12 mouse cellular contexts compared by ENCODE assay signal in the genomic region with DNA sequence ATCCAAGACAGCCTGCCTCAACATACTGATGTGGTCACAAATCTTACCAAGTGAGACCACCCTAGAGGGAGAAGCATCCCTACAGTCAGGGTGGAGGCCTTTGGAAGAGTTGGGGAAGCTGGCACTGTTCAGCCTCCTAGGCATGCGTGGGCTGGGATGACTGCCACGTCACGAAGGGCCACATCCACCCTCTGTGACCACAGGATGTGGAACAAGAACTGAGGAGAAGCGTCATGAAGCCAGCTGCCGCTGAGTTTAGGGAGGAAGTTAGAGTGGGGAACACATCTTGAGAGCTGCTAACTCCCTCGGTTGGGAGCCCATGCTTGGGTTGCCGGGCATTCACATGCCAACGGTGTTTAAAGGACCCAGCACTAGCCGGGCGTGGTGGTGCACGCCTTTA. TPM values are rescaled to one million over a fixed set of nuclear protein-coding genes. Genes with fewer than 3 reads are reported as not detected.
DNase-seq lines count a peak whose midpoint lies in the region; ATAC-seq lines count a peak whose summit lies in the region.
"Had no signal": no experiment of that assay in that cellular context is flagged by ENCODE, and none has a peak within 500 bp of the region (broad histone marks: within the 10 kb centered on the region; RNA-seq: fewer than 3 reads in every experiment).

No protein-coding gene starts in this region.

- DNase-seq in midbrain, embryonic 11.5 days (ENCODE audit: low spot score, missing footprints): peak; percentile 61
- no peak for DNase-seq in midbrain, embryonic 10.5 days (ENCODE audit: low spot score)
- DNase-seq in thymus, postnatal 36 days: peak; percentile 6 to 37
- DNase-seq in layer of hippocampus, postnatal 25 days (ENCODE audit: extremely low spot score in 1 of 2, low spot score in 1 of 2): no peak
- DNase-seq in Muller cell, postnatal 12 days (ENCODE audit: inconsistent ontology term): no peak
- DNase-seq: cerebellum, adult 2 months had no signal

- no peak for ATAC-seq in midbrain, embryonic 11.5 days (ENCODE audit: low FRiP score)
- ATAC-seq in embryonic facial prominence, embryonic 15.5 days (ENCODE audit: insufficient number of reproducible peaks, low FRiP score, low TSS enrichment, low read depth): peak; percentile 64; the same call in 1 of the 2 replicates
- ATAC-seq in megakaryocyte, adult 5-6 weeks (ENCODE audit: poor library complexity, severe bottlenecking): peak; percentile 95

- H3K4me3 ChIP-seq in midbrain, embryonic 11.5 days (ENCODE audit: low read depth, low read length): no peak overlapping the region
- H3K4me3 ChIP-seq in midbrain, embryonic 10.5 days: no peak overlapping the region
- H3K4me3 ChIP-seq in embryonic facial prominence, embryonic 15.5 days (replicated peaks): no peak overlapping the region
- H3K4me3 ChIP-seq: heart, embryonic 13.5 days; hindbrain, embryonic 15.5 days; lung, embryonic 15.5 days had no signal

- 92% methylated on average over 11 of the region's 11 CpGs for WGBS in midbrain, embryonic 11.5 days
- WGBS in midbrain, embryonic 10.5 days: 91% methylated on average over 11 of the region's 11 CpGs
- WGBS in embryonic facial prominence, embryonic 15.5 days: 70% methylated on average over 11 of the region's 11 CpGs

- H3K9me3 ChIP-seq in midbrain, embryonic 11.5 days (ENCODE audit: control insufficient read depth, low read length): no peaks in the 10 kb centered on the region
- no peaks in the 10 kb centered on the region for H3K9me3 ChIP-seq in midbrain, embryonic 10.5 days (replicated peaks)
- H3K9me3 ChIP-seq in embryonic facial prominence, embryonic 15.5 days (replicated peaks): no peaks in the 10 kb centered on the region
- H3K9me3 ChIP-seq: heart, embryonic 13.5 days; hindbrain, embryonic 15.5 days; lung, embryonic 15.5 days had no signal

- no peak overlapping the region for H3K4me2 ChIP-seq in midbrain, embryonic 11.5 days
- no peak overlapping the region for H3K4me2 ChIP-seq in embryonic facial prominence, embryonic 15.5 days (replicated peaks)
- H3K4me2 ChIP-seq: heart, embryonic 13.5 days; hindbrain, embryonic 15.5 days; lung, embryonic 15.5 days had no signal

- H3K9ac ChIP-seq in midbrain, embryonic 11.5 days (ENCODE audit: low read length): no peak overlapping the region
- no peak overlapping the region for H3K9ac ChIP-seq in embryonic facial prominence, embryonic 15.5 days
- H3K9ac ChIP-seq: heart, embryonic 13.5 days; hindbrain, embryonic 15.5 days; lung, embryonic 15.5 days had no signal

- H3K27me3 ChIP-seq in midbrain, embryonic 11.5 days (ENCODE audit: control insufficient read depth, insufficient read depth, low read length): no peaks in the 10 kb centered on the region
- H3K27me3 ChIP-seq in midbrain, embryonic 10.5 days (ENCODE audit: low read depth, poor library complexity, severe bottlenecking): peaks cover 4% of the 10 kb centered on the region; the same call in 1 of the 2 replicates
- H3K27me3 ChIP-seq in embryonic facial prominence, embryonic 15.5 days: no peaks in the 10 kb centered on the region
- H3K27me3 ChIP-seq: hindbrain, embryonic 15.5 days; lung, embryonic 15.5 days had no signal

- H3K4me1 ChIP-seq in midbrain, embryonic 11.5 days (ENCODE audit: control insufficient read depth, insufficient read depth, low read length): no peaks in the 10 kb centered on the region
- no peaks in the 10 kb centered on the region for H3K4me1 ChIP-seq in midbrain, embryonic 10.5 days
- no peaks in the 10 kb centered on the region for H3K4me1 ChIP-seq in embryonic facial prominence, embryonic 15.5 days
- H3K4me1 ChIP-seq: heart, embryonic 13.5 days; lung, embryonic 15.5 days had no signal

- no peak overlapping the region for H3K27ac ChIP-seq in midbrain, embryonic 11.5 days (ENCODE audit: low read depth, low read length)
- no peak overlapping the region for H3K27ac ChIP-seq in midbrain, embryonic 10.5 days (replicated peaks)
- no peak overlapping the region for H3K27ac ChIP-seq in embryonic facial prominence, embryonic 15.5 days (replicated peaks)
- H3K27ac ChIP-seq: heart, embryonic 13.5 days; hindbrain, embryonic 15.5 days; lung, embryonic 15.5 days had no signal

- no peaks in the 10 kb centered on the region for H3K36me3 ChIP-seq in midbrain, embryonic 11.5 days (ENCODE audit: control insufficient read depth, insufficient read depth, low read length)
- no peaks in the 10 kb centered on the region for H3K36me3 ChIP-seq in midbrain, embryonic 10.5 days
- no peaks in the 10 kb centered on the region for H3K36me3 ChIP-seq in embryonic facial prominence, embryonic 15.5 days
- H3K36me3 ChIP-seq: heart, embryonic 13.5 days; hindbrain, embryonic 15.5 days; lung, embryonic 15.5 days had no signal

RNA-seq across cellular contexts. Expression of a gene that starts 52.0 kb away (rescaled TPM):
- 48.0 and 51.6 TPM in 2 replicates for polyA plus RNA-seq in midbrain, embryonic 11.5 days (2014; fragmentation: Nextera tagmentation; extraction: Ambion mirVana)
- 53.2 and 64.0 TPM in 2 replicates for polyA plus RNA-seq in midbrain, embryonic 10.5 days (2016; fragmentation: Nextera tagmentation; extraction: Ambion mirVana)
- polyA plus RNA-seq in embryonic facial prominence, embryonic 15.5 days (2015; fragmentation: Nextera tagmentation; extraction: Ambion mirVana): 27.2 and 30.5 TPM in 2 replicates
- total RNA-seq in megakaryocyte, adult 5-6 weeks (2015): 33.8 and 35.7 TPM in 2 replicates
- total RNA-seq in megakaryocyte, adult 5-6 weeks (2017): 37.8 and 39.7 TPM in 2 replicates
- total RNA-seq in layer of hippocampus, postnatal 25 days (2021): 1 to 10 TPM; 5.3 to 7.2 TPM

RNA-seq across cellular contexts. Expression of a gene that starts 52.1 kb away (rescaled TPM):
- polyA plus RNA-seq in midbrain, embryonic 11.5 days (2014; fragmentation: Nextera tagmentation; extraction: Ambion mirVana): 73.7 and 82.0 TPM in 2 replicates
- polyA plus RNA-seq in midbrain, embryonic 10.5 days (2016; fragmentation: Nextera tagmentation; extraction: Ambion mirVana): 60.4 and 61.5 TPM in 2 replicates
- 64.1 and 65.9 TPM in 2 replicates for polyA plus RNA-seq in embryonic facial prominence, embryonic 15.5 days (2015; fragmentation: Nextera tagmentation; extraction: Ambion mirVana)
- 163 and 172 TPM in 2 replicates for total RNA-seq in megakaryocyte, adult 5-6 weeks (2015)
- 250 and 263 TPM in 2 replicates for total RNA-seq in megakaryocyte, adult 5-6 weeks (2017)
- 10 to 100 TPM; 19.3 to 19.5 TPM for total RNA-seq in layer of hippocampus, postnatal 25 days (2021)

RNA-seq across cellular contexts. Expression of a gene that starts 54.1 kb away (rescaled TPM):
- polyA plus RNA-seq in midbrain, embryonic 11.5 days (2014; fragmentation: Nextera tagmentation; extraction: Ambion mirVana): 0.52 and 0.68 TPM in 2 replicates
- 0.67 and 0.79 TPM in 2 replicates for polyA plus RNA-seq in midbrain, embryonic 10.5 days (2016; fragmentation: Nextera tagmentation; extraction: Ambion mirVana)
- polyA plus RNA-seq in embryonic facial prominence, embryonic 15.5 days (2015; fragmentation: Nextera tagmentation; extraction: Ambion mirVana): 0.11 and 0.48 TPM in 2 replicates
- 0.02 TPM in 1 of 2 replicates, not detected in the other for total RNA-seq in megakaryocyte, adult 5-6 weeks (2015)
- total RNA-seq in megakaryocyte, adult 5-6 weeks (2017): not detected in 2 replicates
- total RNA-seq in layer of hippocampus, postnatal 25 days (2021): under 1 TPM; 0.30 to 0.66 TPM
- total RNA-seq: gastrocnemius, adult 8-10 months had no signal

Comparison
In these comparisons a context has a peak if more than half of its experiments do, and no peak if none do; other contexts are left out.
1. DNase-seq: peak in midbrain, embryonic 11.5 days (single experiment) and thymus, postnatal 36 days (2 of 2); none in midbrain, embryonic 10.5 days (single experiment), layer of hippocampus, postnatal 25 days (0 of 2) and Muller cell, postnatal 12 days (single experiment).